Mouse (Mus musculus): ENCODE data around the gene Psma7.

GRCm38 (mm10) chr2:180047980-180048635, 5.9 kb upstream of the Psma7 start:
- no peak for TF ChIP-seq POLR2A (IDR thresholded peaks at IDR 0.05; ENCODE audit: control insufficient read depth in 1 of 2, insufficient read depth in 1 of 2, low read depth in 1 of 2, low read length in 2 of 2, poor library complexity in 1 of 2)
- no peak for TF ChIP-seq MYC (IDR thresholded peaks at IDR 0.05; ENCODE audit: low read depth, low read length)
- TF ChIP-seq CTCF (IDR thresholded peaks at IDR 0.05 in 2 of 3, conservative IDR thresholded peaks at IDR 0.05 in 1 of 3; ENCODE audit: control insufficient read depth in 1 of 3, insufficient read depth in 1 of 3, low read depth in 2 of 3, low read length in 3 of 3, poor library complexity in 1 of 3, severe bottlenecking in 1 of 3) = no peak
- TF ChIP-seq KAT2A (conservative IDR thresholded peaks at IDR 0.05; ENCODE audit: low read depth, low read length) = no peak
- TF ChIP-seq MXI1 (IDR thresholded peaks at IDR 0.05; ENCODE audit: low read depth, low read length) = no peak
- TF ChIP-seq MAX (IDR thresholded peaks at IDR 0.05; ENCODE audit: low read length) = no peak
- TF ChIP-seq GATA1 (IDR thresholded peaks at IDR 0.05; ENCODE audit: low read depth, low read length) = no peak
- no peak for TF ChIP-seq TBP (IDR thresholded peaks at IDR 0.05; ENCODE audit: low read depth, low read length)
- no peak for TF ChIP-seq BHLHE40 (IDR thresholded peaks at IDR 0.05; ENCODE audit: borderline replicate concordance, low read depth, low read length)
- TF ChIP-seq NRF1 (IDR thresholded peaks at IDR 0.05; ENCODE audit: insufficient read depth, low read depth, low read length, poor library complexity, severe bottlenecking) = no peak
- no peak for TF ChIP-seq MYB (IDR thresholded peaks at IDR 0.05; ENCODE audit: low read depth, low read length)
- no peak for TF ChIP-seq MAFK (IDR thresholded peaks at IDR 0.05; ENCODE audit: borderline replicate concordance, low read depth, low read length)
- no peak for TF ChIP-seq ZMIZ1 (IDR thresholded peaks at IDR 0.05; ENCODE audit: low read depth, low read length)
